ENCODE assay signal across 30 mouse cellular contexts in genomic region chr1:100922833-100923232, GRCm38 (mm10).
"Had no signal": no experiment of that assay in that cellular context is flagged by ENCODE, and none has a peak within 500 bp of the region (broad histone marks: within the 10 kb centered on the region; RNA-seq: fewer than 3 reads in every experiment).

No protein-coding gene starts in this region.

- H3K4me3 ChIP-seq: heart, embryonic 10.5 days; heart, embryonic 12.5 days; heart, embryonic 13.5 days; heart, embryonic 15.5 days; hindbrain, embryonic 10.5 days; hindbrain, embryonic 12.5 days; hindbrain, embryonic 13.5 days; hindbrain, embryonic 15.5 days; intestine, embryonic 15.5 days; kidney, embryonic 15.5 days; layer of hippocampus, adult 2 months; left cerebral cortex, adult 2 months had no signal

- H3K27me3 ChIP-seq: heart, embryonic 12.5 days; heart, embryonic 13.5 days; heart, embryonic 15.5 days; hindbrain, embryonic 12.5 days; hindbrain, embryonic 13.5 days; hindbrain, embryonic 15.5 days; intestine, embryonic 15.5 days; kidney, embryonic 15.5 days had no signal

- H3K36me3 ChIP-seq: heart, embryonic 10.5 days; heart, embryonic 12.5 days; heart, embryonic 13.5 days; heart, embryonic 15.5 days; hindbrain, embryonic 10.5 days; hindbrain, embryonic 12.5 days; hindbrain, embryonic 13.5 days; hindbrain, embryonic 15.5 days; intestine, embryonic 15.5 days; kidney, embryonic 15.5 days had no signal

- H3K27ac ChIP-seq: heart, embryonic 10.5 days; heart, embryonic 13.5 days; heart, embryonic 15.5 days; hindbrain, embryonic 10.5 days; hindbrain, embryonic 12.5 days; hindbrain, embryonic 13.5 days; hindbrain, embryonic 14.5 days; hindbrain, embryonic 15.5 days; hindbrain, postnatal 0 days; intestine, embryonic 15.5 days; kidney, embryonic 15.5 days; kidney, postnatal 0 days; layer of hippocampus, adult 2 months; left cerebral cortex, adult 2 months had no signal

- H3K4me1 ChIP-seq: heart, embryonic 10.5 days; heart, embryonic 12.5 days; heart, embryonic 13.5 days; heart, embryonic 15.5 days; hindbrain, embryonic 10.5 days; hindbrain, embryonic 12.5 days; hindbrain, embryonic 13.5 days; hindbrain, embryonic 15.5 days; intestine, embryonic 15.5 days; kidney, embryonic 15.5 days had no signal

- H3K9me3 ChIP-seq: heart, embryonic 10.5 days; heart, embryonic 12.5 days; heart, embryonic 13.5 days; heart, embryonic 15.5 days; hindbrain, embryonic 10.5 days; hindbrain, embryonic 12.5 days; hindbrain, embryonic 13.5 days; hindbrain, embryonic 15.5 days; intestine, embryonic 15.5 days; kidney, embryonic 15.5 days had no signal

- DNase-seq: heart, postnatal 10 days; heart, postnatal 14 days; heart, postnatal 36 days; heart, postnatal 4 days; kidney, adult 11 months; kidney, adult 18-20 months; kidney, adult 8-10 months; kidney, adult 9 months; kidney, postnatal 10 days; kidney, postnatal 14 days; kidney, postnatal 25 days; kidney, postnatal 36 days; kidney, postnatal 4 days; layer of hippocampus, adult 9-11 months; layer of hippocampus, postnatal 36 days had no signal

- H3K9ac ChIP-seq: heart, embryonic 12.5 days; heart, embryonic 13.5 days; heart, embryonic 15.5 days; hindbrain, embryonic 12.5 days; hindbrain, embryonic 13.5 days; hindbrain, embryonic 14.5 days; hindbrain, embryonic 15.5 days; intestine, embryonic 15.5 days; kidney, embryonic 15.5 days had no signal
